Mouse (Mus musculus) adipose tissue, adult 10 weeks (tissue): ENCODE results near the gene Dand5. TPM values are rescaled to one million over a fixed set of nuclear protein-coding genes. Genes with fewer than 3 reads are reported as not detected.

ENCODE experiments used
- polyA plus RNA-seq: library from polyadenylated mRNA; stranded (reverse); fragments of 350-450 nt; fragmentation: Illumina TruSeq; extraction: RNeasy Lipid Tissue Mini Kit (QIAGEN cat#74804); gene quantifications from one replicate; pipeline ENCODE4 v1.2.3, GENCODE M21; 2014; ENCODE audit warnings: low read depth, low replicate concordance

The Dand5 gene
- 6.5 TPM for polyA plus RNA-seq

GRCm38 (mm10) chr8:84822723-84823122 lies at the start of gene Dand5:
TSS of gene Dand5 (minus strand) at chr8:84822823.

GRCm38 (mm10) chr8:84871376-84872308 lies 49.0 kb upstream of the Dand5 start, which contains the start of gene Syce2:
TSS of gene Syce2 (plus strand) at chr8:84872111.

GRCm38 (mm10) chr8:84856864-84857441 lies 34.3 kb upstream of the Dand5 start, which contains the start of gene Farsa:
TSS of gene Farsa (plus strand) at chr8:84856989.

GRCm38 (mm10) chr8:84846722-84847572 lies 24.3 kb upstream of the Dand5 start, which contains the start of gene Calr:
TSS of gene Calr (minus strand) at chr8:84846934.

GRCm38 (mm10) chr8:84840248-84840999 lies 17.8 kb upstream of the Dand5 start, which contains the start of gene Rad23a:
TSS of gene Rad23a (minus strand) at chr8:84840665.

GRCm38 (mm10) chr8:84831490-84831889 lies 8.9 kb upstream of the Dand5 start, which contains the start of gene Gadd45gip1:
TSS of gene Gadd45gip1 (plus strand) at chr8:84831522.

GRCm38 (mm10) chr8:84799999-84800831 lies 22.4 kb downstream of the Dand5 start, which contains the start of gene Nfix:
TSS of gene Nfix (minus strand) at chr8:84800344.

Other genes with a start within 250 kb of the Dand5 start
- 38.2 TPM for gene Ier2, start 160.0 kb downstream of the Dand5 start, polyA plus RNA-seq
- gene Trmt1, start 136.5 kb downstream of the Dand5 start, polyA plus RNA-seq, result 67.1 TPM
- gene Nacc1, start 135.0 kb downstream of the Dand5 start, polyA plus RNA-seq, result 48.3 TPM
- 6.4 TPM for gene Lyl1, start 121.4 kb downstream of the Dand5 start, polyA plus RNA-seq
- 1.8 TPM for gene G430095P16Rik, start 99.8 kb downstream of the Dand5 start, polyA plus RNA-seq
- gene Nfix, start 22.5 kb downstream of the Dand5 start, polyA plus RNA-seq, result 69.9 TPM
- 13.5 TPM for gene Gadd45gip1, start 8.7 kb upstream of the Dand5 start, polyA plus RNA-seq
- gene Rad23a, start 17.8 kb upstream of the Dand5 start, polyA plus RNA-seq, result 56.6 TPM
- 1,480 TPM for gene Calr, start 24.1 kb upstream of the Dand5 start, polyA plus RNA-seq
- 31.3 TPM for gene Farsa, start 34.2 kb upstream of the Dand5 start, polyA plus RNA-seq
- gene Syce2, start 49.3 kb upstream of the Dand5 start, polyA plus RNA-seq, result 21.8 TPM
- gene Gcdh, start 71.1 kb upstream of the Dand5 start, polyA plus RNA-seq, result 45.3 TPM
- gene Klf1, start 79.1 kb upstream of the Dand5 start, polyA plus RNA-seq, result 0.34 TPM
- 46.1 TPM for gene Dnase2a, start 85.7 kb upstream of the Dand5 start, polyA plus RNA-seq
- 0.45 TPM for gene Mast1, start 114.5 kb upstream of the Dand5 start, polyA plus RNA-seq
- not detected for gene Rtbdn, start 124.2 kb upstream of the Dand5 start, polyA plus RNA-seq
- gene Gm49661, start 146.6 kb upstream of the Dand5 start, polyA plus RNA-seq, result 6.1 TPM
- gene Prdx2, start 146.8 kb upstream of the Dand5 start, polyA plus RNA-seq, result 210 TPM
- gene Rnaseh2a, start 146.9 kb upstream of the Dand5 start, polyA plus RNA-seq, result 64.5 TPM
- 44.8 TPM for gene Junb, start 155.9 kb upstream of the Dand5 start, polyA plus RNA-seq
- gene Hook2, start 167.8 kb upstream of the Dand5 start, polyA plus RNA-seq, result 30.4 TPM
- gene Best2, start 191.7 kb upstream of the Dand5 start, polyA plus RNA-seq, result not detected
- gene Asna1, start 202.5 kb upstream of the Dand5 start, polyA plus RNA-seq, result 81.0 TPM
- gene Trir, start 204.0 kb upstream of the Dand5 start, polyA plus RNA-seq, result 87.2 TPM
- 46.5 TPM for gene Tnpo2, start 214.1 kb upstream of the Dand5 start, polyA plus RNA-seq
- gene Fbxw9, start 237.2 kb upstream of the Dand5 start, polyA plus RNA-seq, result 31.5 TPM
- not detected for gene Gm5741, start 245.2 kb upstream of the Dand5 start, polyA plus RNA-seq
- gene Dhps, start 248.9 kb upstream of the Dand5 start, polyA plus RNA-seq, result 25.9 TPM